15 mouse cellular contexts compared by ENCODE assay signal in genomic region chr13:97483681-97484080, GRCm38 (mm10).
DNase-seq lines count a peak whose midpoint lies in the region; ATAC-seq and TF ChIP-seq lines count a peak whose summit lies in the region.
"Had no signal": no experiment of that assay in that cellular context is flagged by ENCODE, and none has a peak within 500 bp of the region (broad histone marks: within the 10 kb centered on the region; RNA-seq: fewer than 3 reads in every experiment).

No protein-coding gene starts in this region.

- TF ChIP-seq EP300 in heart, adult 2 months (IDR thresholded peaks at IDR 0.05; ENCODE audit: insufficient read depth, low read depth, low read length) = no peak

- no peaks in the 10 kb centered on the region for H3K36me3 ChIP-seq in heart, adult 2 months (ENCODE audit: control insufficient read depth, insufficient read depth, low read length)
- peaks cover 53% of the 10 kb centered on the region for H3K36me3 ChIP-seq in ES-E14 (ENCODE audit: control insufficient read depth, insufficient read depth, low read length, poor library complexity, severe bottlenecking)
- H3K36me3 ChIP-seq in limb, embryonic 13.5 days = no peaks in the 10 kb centered on the region
- H3K36me3 ChIP-seq: forebrain, embryonic 15.5 days had no signal

- no peak overlapping the region for H3K4me3 ChIP-seq in heart, adult 2 months
- peak overlapping the region; percentile 91 to 99 for H3K4me3 ChIP-seq in ES-E14 (ENCODE audit: insufficient read depth in 1 of 2, low read depth in 1 of 2, low read length in 2 of 2, poor library complexity in 1 of 2, severe bottlenecking in 1 of 2)
- no peak overlapping the region for H3K4me3 ChIP-seq in brown adipose tissue, adult 24 weeks (ENCODE audit: insufficient read depth, low read depth, low read length)
- no peak overlapping the region for H3K4me3 ChIP-seq in limb, embryonic 13.5 days
- H3K4me3 ChIP-seq: forebrain, embryonic 15.5 days had no signal

- no peaks in the 10 kb centered on the region for H3K27me3 ChIP-seq in heart, adult 2 months (ENCODE audit: control insufficient read depth, insufficient read depth, low read length)
- 0 out of 2 replicates have a peak, but pooled peaks cover 7% of the 10 kb centered on the region for H3K27me3 ChIP-seq in limb, embryonic 13.5 days
- H3K27me3 ChIP-seq: forebrain, embryonic 15.5 days had no signal

- no peaks in the 10 kb centered on the region for H3K9me3 ChIP-seq in ES-E14 (ENCODE audit: control insufficient read depth, insufficient read depth, low read depth, low read length)
- no peaks in the 10 kb centered on the region for H3K9me3 ChIP-seq in limb, embryonic 13.5 days
- H3K9me3 ChIP-seq: forebrain, embryonic 15.5 days had no signal

- no peaks in the 10 kb centered on the region for H3K79me2 ChIP-seq in heart, adult 2 months (replicated peaks; ENCODE audit: control insufficient read depth, insufficient read depth, low read length)

- peak; percentile 21 to 32 for DNase-seq in heart, adult 2 months
- DNase-seq in heart, postnatal 4 days = no peak
- no peak for DNase-seq in ES-E14 (ENCODE audit: low read depth, low spot score)
- DNase-seq in left cerebral cortex, adult 8-10 months (ENCODE audit: low spot score in 2 of 2) = no peak
- no peak for DNase-seq in frontal cortex, postnatal 25 days (ENCODE audit: low spot score in 2 of 2)
- DNase-seq: cerebellum, adult 9-11 months; heart, postnatal 14 days; layer of hippocampus, adult 9-11 months; spleen, adult 18-20 months; thymus, postnatal 25 days had no signal

- no peak overlapping the region for H3K4me2 ChIP-seq in limb, embryonic 13.5 days (replicated peaks)
- H3K4me2 ChIP-seq: forebrain, embryonic 15.5 days had no signal

- WGBS in heart, adult 2 months = 62% methylated on average over 8 of the region's 8 CpGs
- 54% methylated on average over 8 of the region's 8 CpGs for WGBS in limb, embryonic 13.5 days

- intact Hi-C loops in heart, adult 2 months (cut with DNase I) = no loop called here

- H3K4me1 ChIP-seq in heart, adult 2 months (ENCODE audit: control insufficient read depth, insufficient read depth, low read length) = no peaks in the 10 kb centered on the region
- H3K4me1 ChIP-seq in ES-E14 (ENCODE audit: control insufficient read depth in 2 of 2, insufficient read depth in 2 of 2, low read length in 2 of 2, poor library complexity in 1 of 2) = peaks cover 3 to 4% of the 10 kb centered on the region in 2 experiments; a peak in 1 of 4 replicates
- no peaks in the 10 kb centered on the region; the same call in 1 of the 2 replicates for H3K4me1 ChIP-seq in brown adipose tissue, adult 24 weeks (ENCODE audit: control insufficient read depth, insufficient read depth, insufficient read length, low read length)
- peaks cover 27% of the 10 kb centered on the region for H3K4me1 ChIP-seq in limb, embryonic 13.5 days

- no peak for ATAC-seq in limb, embryonic 13.5 days (ENCODE audit: low FRiP score, low read depth)
- ATAC-seq: activated CD4-positive, CD25-positive, alpha-beta regulatory T cell, adult 4 months; forebrain, embryonic 15.5 days had no signal

- TF ChIP-seq POLR2A in heart, adult 2 months (IDR thresholded peaks at IDR 0.05; ENCODE audit: insufficient read depth, low read depth, low read length) = no peak

- TF ChIP-seq CTCF in heart, adult 2 months (IDR thresholded peaks at IDR 0.05) = no peak

- no peak overlapping the region for H3K9ac ChIP-seq in heart, adult 2 months (ENCODE audit: low read depth, low read length)
- peak overlapping the region; percentile 95 for H3K9ac ChIP-seq in ES-E14 (ENCODE audit: insufficient read depth, low read depth, low read length, poor library complexity, severe bottlenecking)
- H3K9ac ChIP-seq in limb, embryonic 13.5 days = no peak overlapping the region
- H3K9ac ChIP-seq: forebrain, embryonic 15.5 days had no signal

- in situ Hi-C loops in ES-E14 (cut with MboI; ENCODE audit: low sequenced_read_pairs in 2 of 2, unreplicated experiment in 2 of 2) = loop anchor here in 1 of 2 experiments (25.0 kb wide), 1 partner anchor 246 kb away; the partner anchor contains the start of gene Enc1

- H3K27ac ChIP-seq in heart, adult 2 months = no peak overlapping the region
- peak overlapping the region; percentile 97 for H3K27ac ChIP-seq in ES-E14 (ENCODE audit: insufficient read depth, low read depth, low read length, poor library complexity, severe bottlenecking)
- H3K27ac ChIP-seq in brown adipose tissue, adult 24 weeks (replicated peaks; ENCODE audit: low read depth, low read length) = 0 out of 2 replicates have a peak overlapping the region, but pooled peaks have one; percentile 2
- H3K27ac ChIP-seq in limb, embryonic 13.5 days = peak overlapping the region; percentile 44; the same call in 1 of the 2 replicates
- H3K27ac ChIP-seq: forebrain, embryonic 15.5 days; kidney, postnatal 0 days had no signal

TF ChIP-seq in ES-E14, 5 proteins besides CTCF, POLR2A, EP300 and RAD21:
- no peak for TF ChIP-seq ZNF384 (IDR thresholded peaks at IDR 0.05; ENCODE audit: low read depth, low read length)
- TF ChIP-seq CHD2 (IDR thresholded peaks at IDR 0.05; ENCODE audit: low read depth, low read length) = no peak
- TF ChIP-seq MAFK (IDR thresholded peaks at IDR 0.05; ENCODE audit: insufficient read depth, low read depth, low read length) = no peak
- TF ChIP-seq ZC3H11A (IDR thresholded peaks at IDR 0.05; ENCODE audit: borderline replicate concordance, low read depth, low read length) = no peak
- TF ChIP-seq HCFC1 (IDR thresholded peaks at IDR 0.05; ENCODE audit: borderline replicate concordance, insufficient read depth, low read length) = no peak

Comparison
In these comparisons a context has a peak if more than half of its experiments do, and no peak if none do; other contexts are left out.
1. DNase-seq: peak in heart, adult 2 months (2 of 2); none in heart, postnatal 4 days (single experiment), ES-E14 (single experiment), left cerebral cortex, adult 8-10 months (0 of 2) and frontal cortex, postnatal 25 days (0 of 2).
2. H3K4me3 ChIP-seq: peak in ES-E14 (2 of 2); none in heart, adult 2 months (single experiment), brown adipose tissue, adult 24 weeks (single experiment) and limb, embryonic 13.5 days (single experiment).